Mouse (Mus musculus) kidney, embryonic 16.5 days (tissue): Measurements from ENCODE around the gene Vmn1r6. TPM values are rescaled to one million over a fixed set of nuclear protein-coding genes. Genes with fewer than 3 reads are reported as not detected.
"Not testable (repeated sequence)": the region's sequence is repeated elsewhere in the genome, so short reads cannot be mapped to it uniquely, and the experiment has no call there.

ENCODE experiments used
- ATAC-seq: fragments of 200-750 bp; cut with Nextera tagmentation; 2 replicates; pipeline ENCODE4 v1.8.0; 2017; ENCODE audit warnings: moderate TSS enrichment; ENCODE audit not compliant: low FRiP score, low TSS enrichment
- H3K27ac ChIP-seq: fragments of 300-500 bp; sonication (generic); 2 replicates; pipeline ENCODE4 v1.5.1; 2014; ENCODE audit warnings: low read length
- H3K27me3 ChIP-seq: fragments of 300-500 bp; sonication (generic); 2 replicates; pipeline ENCODE4 v1.6.1; 2014; ENCODE audit warnings: low read length, control low read depth, mixed read lengths; ENCODE audit not compliant: insufficient read depth
- H3K36me3 ChIP-seq: fragments of 300-500 bp; sonication (generic); 2 replicates; pipeline ENCODE4 v1.6.1; 2014; ENCODE audit warnings: low read length, control low read depth, mixed read lengths; ENCODE audit not compliant: insufficient read depth
- H3K4me1 ChIP-seq: fragments of 300-500 bp; sonication (generic); 2 replicates; pipeline ENCODE4 v1.6.1; 2014; ENCODE audit warnings: low read length, control low read depth, mixed read lengths; ENCODE audit not compliant: insufficient read depth
- H3K4me2 ChIP-seq: fragments of 300-500 bp; sonication (generic); replicated peaks from 2 replicates; pipeline ENCODE4 v1.6.1; 2014; ENCODE audit warnings: low read depth, low read length
- H3K4me3 ChIP-seq: fragments of 300-500 bp; sonication (generic); 2 replicates; pipeline ENCODE4 v1.5.1; 2014; ENCODE audit warnings: mild to moderate bottlenecking, low read length
- H3K9ac ChIP-seq: fragments of 300-500 bp; sonication (generic); replicated peaks from 2 replicates; pipeline ENCODE4 v1.6.1; 2014; ENCODE audit warnings: low read length
- H3K9me3 ChIP-seq: fragments of 300-500 bp; sonication (generic); 2 replicates; pipeline ENCODE4 v1.6.1; 2016; ENCODE audit warnings: low read length, control low read depth
- WGBS: fragments of 180-500 bp; shearing (Covaris S2); extraction: QIAGEN DNeasy Blood & Tissue Kit; methylation state at CpG from one replicate; pipeline ENCODE4 v1.1.7; 2014; 5-methylcytosine and 5-hydroxymethylcytosine counted together
- polyA plus RNA-seq: library from polyadenylated mRNA; unstranded; fragments of >200 nt; fragmentation: Nextera tagmentation; extraction: Ambion mirVana; gene quantifications from 2 replicates; pipeline ENCODE4 v1.2.1, GENCODE M21; 2015

Vmn1r6 gene
- not detected in 2 replicates for polyA plus RNA-seq

- no peak within 1 kb of the TSS for H3K4me3 ChIP-seq
- no peaks in the 10 kb centered on the region for H3K4me1 ChIP-seq
- no peaks in the 10 kb centered on the region for H3K36me3 ChIP-seq
- WGBS, result 84% methylated on average over 2 of the region's 2 CpGs
- ATAC-seq, result no peak
- H3K27ac ChIP-seq, result no peak within 1 kb of the TSS
- no peaks in the 10 kb centered on the region for H3K27me3 ChIP-seq
- H3K9ac ChIP-seq, result no peak within 1 kb of the TSS
- no peaks in the 10 kb centered on the region for H3K9me3 ChIP-seq
- H3K4me2 ChIP-seq, result no peak within 1 kb of the TSS
These were observed at the start of gene Vmn1r6 for GRCm38 (mm10) chr6:56996943-56997342. Gene Vmn1r6, plus strand, starts transcription at chr6:56997243.

GRCm38 (mm10) chr6:56956436-56956835 lies 40.6 kb upstream of the Vmn1r6 start:
- 44% methylated on average over 5 of the region's 5 CpGs for WGBS

GRCm38 (mm10) chr6:56969973-56970372 lies 27.1 kb upstream of the Vmn1r6 start, which contains the start of gene Vmn1r5:
Gene Vmn1r5, plus strand, starts transcription at chr6:56970273.
- Histone ChIP-seq H3K4me3 (no peak within 1 kb of the TSS), H3K4me1 (no peaks in the 10 kb centered on the region), H3K36me3 (no peaks in the 10 kb centered on the region), H3K4me2 (no peak within 1 kb of the TSS), H3K27ac (no peak within 1 kb of the TSS), H3K27me3 (no peaks in the 10 kb centered on the region), H3K9me3 (no peaks in the 10 kb centered on the region), H3K9ac (no peak within 1 kb of the TSS)
- no peak for ATAC-seq

More at GRCm38 (mm10) chr6:56956436-56956835, 40.6 kb upstream of the Vmn1r6 start:
- ATAC-seq, result no peak
- Histone ChIP-seq H3K9me3 (no peaks in the 10 kb centered on the region), H3K27me3 (no peaks in the 10 kb centered on the region), H3K4me2 (no peak overlapping the region), H3K4me1 (no peaks in the 10 kb centered on the region), H3K36me3 (no peaks in the 10 kb centered on the region), H3K4me3 (no peak overlapping the region), H3K9ac (no peak overlapping the region), H3K27ac (no peak overlapping the region)

GRCm38 (mm10) chr6:57025224-57025623 lies 28.2 kb downstream of the Vmn1r6 start, which contains the start of gene Vmn1r7:
Gene Vmn1r7, minus strand, starts transcription at chr6:57025324.
- not testable (repeated sequence) for H3K4me1 ChIP-seq, H3K4me3 ChIP-seq, H3K4me2 ChIP-seq, ATAC-seq, H3K9ac ChIP-seq, H3K36me3 ChIP-seq, H3K27ac ChIP-seq, H3K9me3 ChIP-seq, H3K27me3 ChIP-seq
- WGBS, result 84% methylated on average over 2 of the region's 2 CpGs

- no peaks in the 10 kb centered on the region for H3K27me3 ChIP-seq
- H3K27ac ChIP-seq, result no peak within 1 kb of the TSS
- H3K4me3 ChIP-seq, result no peak within 1 kb of the TSS
- no peaks in the 10 kb centered on the region for H3K4me1 ChIP-seq
- H3K36me3 ChIP-seq, result no peaks in the 10 kb centered on the region
- no peak within 1 kb of the TSS for H3K4me2 ChIP-seq
- H3K9me3 ChIP-seq, result no peaks in the 10 kb centered on the region
- no peak within 1 kb of the TSS for H3K9ac ChIP-seq
- ATAC-seq, result no peak
These were observed 34.9 kb downstream of the Vmn1r6 start, which contains the start of gene Vmn1r8 for GRCm38 (mm10) chr6:57031984-57032383. Gene Vmn1r8, plus strand, starts transcription at chr6:57032284.

- H3K36me3 ChIP-seq, result no peaks in the 10 kb centered on the region
- no peak overlapping the region for H3K27ac ChIP-seq
- no peaks in the 10 kb centered on the region for H3K27me3 ChIP-seq
- H3K4me1 ChIP-seq, result no peaks in the 10 kb centered on the region
- H3K4me3 ChIP-seq, result no peak overlapping the region
- WGBS, result 80% methylated on average over 2 of the region's 2 CpGs
- H3K9ac ChIP-seq, result no peak overlapping the region
- no peaks in the 10 kb centered on the region for H3K9me3 ChIP-seq
- H3K4me2 ChIP-seq, result no peak overlapping the region
- ATAC-seq, result no peak
These were observed 37.6 kb downstream of the Vmn1r6 start for GRCm38 (mm10) chr6:57034674-57035073.

Other genes with a start within 250 kb of the Vmn1r6 start
- 24.8 and 31.4 TPM in 2 replicates for gene Kbtbd2, start 199.4 kb upstream of the Vmn1r6 start, polyA plus RNA-seq
- 132 and 145 TPM in 2 replicates for gene Fkbp9, start 165.2 kb upstream of the Vmn1r6 start, polyA plus RNA-seq
- 65.2 and 67.9 TPM in 2 replicates for gene Nt5c3, start 73.3 kb upstream of the Vmn1r6 start, polyA plus RNA-seq
- gene Vmn1r4, start 73.2 kb upstream of the Vmn1r6 start, polyA plus RNA-seq, result 0.36 and 0.39 TPM in 2 replicates
- gene Vmn1r5, start 27.0 kb upstream of the Vmn1r6 start, polyA plus RNA-seq, result not detected in 2 replicates
- gene Vmn1r7, start 28.1 kb downstream of the Vmn1r6 start, polyA plus RNA-seq, result not detected in 2 replicates
- not detected in 2 replicates for gene Vmn1r8, start 35.0 kb downstream of the Vmn1r6 start, polyA plus RNA-seq
- not detected in 2 replicates for gene Vmn1r9, start 69.5 kb downstream of the Vmn1r6 start, polyA plus RNA-seq
- not detected in 2 replicates for gene Vmn1r10, start 112.2 kb downstream of the Vmn1r6 start, polyA plus RNA-seq
- not detected in 2 replicates for gene Vmn1r11, start 136.2 kb downstream of the Vmn1r6 start, polyA plus RNA-seq
- not detected in 2 replicates for gene Vmn1r12, start 159.7 kb downstream of the Vmn1r6 start, polyA plus RNA-seq
- not detected in 2 replicates for gene Vmn1r13, start 206.0 kb downstream of the Vmn1r6 start, polyA plus RNA-seq
- gene Vmn1r14, start 234.4 kb downstream of the Vmn1r6 start, polyA plus RNA-seq, result not detected in 2 replicates